Mouse (Mus musculus) midbrain, embryonic 11.5 days (tissue): ENCODE results near the gene Cstf2. TPM values are rescaled to one million over a fixed set of nuclear protein-coding genes. Genes with fewer than 3 reads are reported as not detected.

Experiments used
- ATAC-seq: fragments of 200-750 bp; cut with Nextera tagmentation; 2 replicates; pipeline ENCODE4 v1.8.0; 2017; ENCODE audit warnings: moderate TSS enrichment, moderate library complexity; ENCODE audit not compliant: low FRiP score
- DNase-seq: peaks from one replicate; pipeline ENCODE4 v3.0.0; 2015; ENCODE audit warnings: low spot score; ENCODE audit errors: missing footprints
- H3K27ac ChIP-seq: fragments of 300-500 bp; sonication (generic); 2 replicates; pipeline ENCODE4 v1.5.1; 2014; ENCODE audit warnings: low read depth, low read length
- H3K27me3 ChIP-seq: fragments of 300-500 bp; sonication (generic); 2 replicates; pipeline ENCODE4 v1.6.1; 2014; ENCODE audit warnings: mild to moderate bottlenecking, low read length, moderate library complexity, mixed read lengths; ENCODE audit not compliant: control insufficient read depth, insufficient read depth
- H3K36me3 ChIP-seq: fragments of 300-500 bp; sonication (generic); 2 replicates; pipeline ENCODE4 v1.6.1; 2014; ENCODE audit warnings: mild to moderate bottlenecking, low read length, moderate library complexity, mixed read lengths; ENCODE audit not compliant: control insufficient read depth, insufficient read depth
- H3K4me1 ChIP-seq: fragments of 300-500 bp; sonication (generic); 2 replicates; pipeline ENCODE4 v1.6.1; 2014; ENCODE audit warnings: low read length; ENCODE audit not compliant: control insufficient read depth, insufficient read depth
- H3K4me2 ChIP-seq: fragments of 300-500 bp; sonication (generic); 2 replicates; pipeline ENCODE4 v1.6.1; 2014; ENCODE audit warnings: mild to moderate bottlenecking, moderate library complexity
- H3K4me3 ChIP-seq: fragments of 300-500 bp; sonication (generic); 2 replicates; pipeline ENCODE4 v1.5.1; 2014; ENCODE audit warnings: low read depth, low read length
- H3K9ac ChIP-seq: fragments of 300-500 bp; sonication (generic); 2 replicates; pipeline ENCODE4 v1.6.1; 2014; ENCODE audit warnings: low read length
- H3K9me3 ChIP-seq: fragments of 300-500 bp; sonication (generic); 2 replicates; pipeline ENCODE4 v1.6.1; 2016; ENCODE audit warnings: low read length; ENCODE audit not compliant: control insufficient read depth
- WGBS: fragments of 180-500 bp; shearing (Covaris S2); extraction: QIAGEN DNeasy Blood & Tissue Kit; methylation state at CpG from one replicate; pipeline ENCODE4 v1.1.7; 2014; 5-methylcytosine and 5-hydroxymethylcytosine counted together
- polyA plus RNA-seq: library from polyadenylated mRNA; unstranded; fragments of >200 nt; fragmentation: Nextera tagmentation; extraction: Ambion mirVana; gene quantifications from 2 replicates; pipeline ENCODE4 v1.2.1, GENCODE M21; 2014

The Cstf2 gene
- polyA plus RNA-seq: 66.9 and 74.0 TPM in 2 replicates

DNA sequence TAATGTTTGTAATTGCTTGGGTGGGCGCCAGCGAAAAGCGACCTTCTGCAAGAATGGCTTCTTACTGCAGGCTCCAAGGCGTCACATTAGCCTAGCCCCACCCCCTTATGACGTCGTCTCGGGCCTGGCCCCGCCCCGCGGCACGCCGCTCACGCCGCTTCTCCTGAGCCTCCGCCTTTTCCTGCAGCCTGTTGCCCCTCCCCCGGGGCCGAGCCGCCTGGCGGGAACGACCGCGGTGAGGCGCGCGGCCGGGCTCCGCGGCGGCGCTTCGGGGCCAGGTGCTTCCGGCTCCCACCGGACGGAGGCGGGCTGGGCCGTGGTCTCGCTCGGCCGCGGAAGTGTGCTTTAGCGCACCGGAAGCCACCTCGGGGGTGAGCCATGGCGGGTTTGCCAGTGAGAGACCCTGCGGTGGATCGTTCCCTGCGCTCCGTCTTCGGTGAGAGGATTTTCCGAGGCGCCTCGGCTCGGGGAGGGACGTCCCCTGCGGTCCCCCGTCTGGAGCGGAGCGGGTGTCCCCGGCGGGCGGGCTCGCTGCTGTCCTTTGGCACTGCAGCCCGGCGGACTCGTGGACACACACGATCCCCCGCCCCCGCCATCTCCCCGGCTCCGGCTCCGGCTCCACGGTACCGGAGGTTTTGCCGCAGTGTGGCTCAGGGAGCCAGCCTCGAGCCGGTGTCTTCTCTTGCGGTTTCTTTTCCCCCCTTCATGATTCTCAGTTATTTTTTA is at the start of gene Cstf2:
Gene Cstf2 (plus strand): TSS at position 201 of the 726 bp plus-strand sequence.
- H3K4me3 ChIP-seq: peak within 1 kb of the TSS; percentile 51
- peak within 1 kb of the TSS; percentile 42 for H3K4me2 ChIP-seq
- no peaks in the 10 kb centered on the region for H3K4me1 ChIP-seq
- H3K9ac ChIP-seq: peak within 1 kb of the TSS; percentile 73
- peak within 1 kb of the TSS; percentile 72 for H3K27ac ChIP-seq
- ATAC-seq (peak; percentile 99), DNase-seq (peak; percentile 98)
- no peaks in the 10 kb centered on the region for H3K27me3 ChIP-seq
- no peaks in the 10 kb centered on the region for H3K9me3 ChIP-seq
- WGBS: 12% methylated on average over 56 of the region's 77 CpGs
- H3K36me3 ChIP-seq: peaks cover 2% of the 10 kb centered on the region; the same call in 1 of the 2 replicates

DNA sequence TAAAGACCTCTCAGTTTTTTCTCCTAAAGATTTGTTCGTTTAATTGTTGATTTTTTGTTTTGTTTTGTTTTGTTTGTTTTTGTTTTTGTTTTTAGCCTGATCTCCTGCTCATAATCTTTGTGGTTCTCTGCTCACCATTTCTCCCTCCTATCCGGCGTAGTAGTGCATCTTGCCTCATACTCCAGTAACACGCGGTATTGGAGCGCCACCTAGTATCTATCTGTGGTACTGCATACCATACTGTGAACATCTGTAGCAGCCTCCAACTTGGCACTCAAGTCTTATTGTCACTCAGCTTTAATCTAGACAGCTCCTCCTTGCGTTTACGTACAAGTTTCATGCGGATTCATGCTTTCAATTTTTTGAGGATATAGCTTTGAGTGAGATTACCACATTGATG is 40.0 kb upstream of the Cstf2 start:
- Histone ChIP-seq H3K4me3 (no peak overlapping the region), H3K4me2 (no peak overlapping the region), H3K9ac (no peak overlapping the region), H3K4me1 (no peaks in the 10 kb centered on the region), H3K9me3 (no peaks in the 10 kb centered on the region), H3K36me3 (no peaks in the 10 kb centered on the region), H3K27ac (no peak overlapping the region), H3K27me3 (no peaks in the 10 kb centered on the region)
- WGBS: 17% methylated on average over 9 of the region's 9 CpGs
- DNase-seq: peak; percentile 90
- ATAC-seq: peak; percentile 73; the same call in 1 of the 2 replicates

DNA sequence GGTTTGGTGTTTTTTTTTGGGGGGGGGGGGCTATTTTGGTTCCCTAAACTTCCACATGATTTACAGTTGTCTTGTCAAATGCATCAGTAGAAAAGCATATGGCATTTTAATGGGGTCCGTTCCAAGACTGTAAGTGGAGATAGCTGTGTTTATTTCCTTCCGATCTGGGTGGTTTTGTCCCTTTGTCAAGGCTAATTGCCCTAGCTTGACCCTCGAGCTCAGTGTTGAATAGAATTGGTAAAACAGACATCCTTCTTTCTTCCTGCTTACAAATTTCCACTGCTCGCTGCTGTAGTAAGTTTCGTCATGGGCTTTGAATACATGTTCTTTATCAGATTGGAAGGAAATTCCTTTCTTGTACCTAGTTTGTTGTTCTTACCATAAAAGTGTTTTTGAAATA is 38.3 kb upstream of the Cstf2 start:
- H3K36me3 ChIP-seq: no peaks in the 10 kb centered on the region
- DNase-seq (no peak), ATAC-seq (no peak)
- no peak overlapping the region for H3K4me2 ChIP-seq
- WGBS: 60% methylated on average over 5 of the region's 5 CpGs
- H3K27me3 ChIP-seq: no peaks in the 10 kb centered on the region
- no peak overlapping the region for H3K9ac ChIP-seq
- H3K4me1 ChIP-seq: no peaks in the 10 kb centered on the region
- no peak overlapping the region for H3K4me3 ChIP-seq
- no peaks in the 10 kb centered on the region for H3K9me3 ChIP-seq
- no peak overlapping the region for H3K27ac ChIP-seq

DNA sequence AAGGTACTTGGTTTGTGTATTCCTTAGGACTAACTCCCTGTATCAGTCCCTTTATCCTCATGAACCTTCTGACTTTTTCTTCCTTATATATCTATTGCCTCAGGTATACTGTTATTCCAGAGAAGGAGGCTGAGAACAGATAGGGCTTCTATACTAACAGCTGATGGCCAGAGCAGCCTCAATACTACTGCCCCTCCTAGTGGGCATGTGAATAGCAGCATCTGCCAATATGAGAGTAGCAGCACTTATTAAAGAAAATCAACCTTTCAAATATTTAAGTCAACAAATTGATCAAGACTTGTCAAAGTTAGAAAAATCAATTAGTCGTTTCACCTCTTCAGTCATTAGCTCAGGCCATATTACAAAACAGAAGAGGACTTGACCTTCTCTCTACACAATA is 10.0 kb upstream of the Cstf2 start:
- H3K4me1 ChIP-seq: no peaks in the 10 kb centered on the region
- DNase-seq: no peak
- no peaks in the 10 kb centered on the region for H3K36me3 ChIP-seq
- H3K9ac ChIP-seq: no peak overlapping the region
- no peak overlapping the region for H3K27ac ChIP-seq
- H3K4me2 ChIP-seq: no peak overlapping the region
- no peaks in the 10 kb centered on the region for H3K9me3 ChIP-seq
- no peak overlapping the region for H3K4me3 ChIP-seq
- WGBS: 79% methylated on average over 1 of the region's 1 CpGs
- ATAC-seq: no peak
- no peaks in the 10 kb centered on the region for H3K27me3 ChIP-seq

DNA sequence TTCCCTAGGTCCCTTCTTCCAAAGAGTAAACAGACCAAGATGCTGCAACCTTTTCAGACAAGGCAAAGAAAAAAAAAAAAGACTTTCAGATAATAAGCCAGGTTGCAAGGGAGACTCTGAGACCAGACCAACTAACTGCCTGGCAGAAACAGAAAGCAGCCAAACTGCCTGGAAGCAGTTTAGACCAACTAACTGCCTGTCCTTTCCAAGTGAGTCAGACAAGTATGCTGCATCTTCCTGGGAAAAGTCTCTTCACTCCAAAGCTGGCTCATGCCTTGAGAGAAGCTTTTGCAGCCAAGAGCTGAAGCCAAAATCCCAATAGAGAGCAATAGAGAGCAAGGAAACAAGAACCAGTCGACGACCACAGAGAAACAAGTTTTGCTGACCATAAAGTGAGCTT is 2.1 kb upstream of the Cstf2 start:
- no peaks in the 10 kb centered on the region for H3K27me3 ChIP-seq

DNA sequence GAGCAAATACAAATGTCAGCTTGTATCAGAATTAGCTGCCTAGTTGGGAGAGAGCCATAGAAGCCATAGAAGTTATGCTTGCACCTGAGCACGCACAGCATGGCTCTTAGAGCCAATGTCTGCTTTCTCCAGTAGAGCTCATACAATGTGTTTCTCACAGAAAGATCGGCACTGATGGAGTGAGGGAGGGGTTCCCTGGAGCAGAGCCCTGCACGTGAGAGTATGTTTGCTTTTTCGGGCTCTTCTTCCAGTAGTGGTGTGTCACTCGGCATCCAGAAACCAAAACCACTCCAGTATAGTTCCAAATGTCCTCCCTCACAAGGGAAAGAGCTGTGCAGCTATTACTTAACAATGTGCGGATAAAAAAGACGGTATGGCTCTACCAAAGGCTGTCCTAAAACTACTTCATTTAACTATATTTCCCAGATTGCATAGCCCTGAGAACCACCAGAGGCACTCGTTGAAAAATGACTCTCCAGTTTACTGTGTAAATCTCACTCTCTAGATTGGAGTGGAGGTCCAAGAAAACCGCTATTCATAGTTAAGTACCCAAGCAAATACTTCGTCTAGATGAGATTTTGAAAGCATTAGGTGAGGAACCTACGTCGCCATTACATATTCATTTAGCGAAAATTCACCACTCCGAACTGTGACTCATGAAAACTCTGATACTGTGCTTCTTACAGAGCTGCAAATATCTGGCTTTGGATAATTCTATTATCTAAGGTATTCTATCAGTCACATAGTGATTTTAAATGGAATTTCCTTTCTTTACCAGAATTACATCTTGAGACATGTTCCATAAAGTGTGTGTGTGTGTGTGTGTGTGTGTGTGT is 729 bp upstream of the Cstf2 start:
- ATAC-seq (no peak), DNase-seq (peak; percentile 82)
- Histone ChIP-seq H3K27ac (no peak overlapping the region), H3K9ac (peak overlapping the region; percentile 73; the same call in 1 of the 2 replicates), H3K36me3 (peaks cover 2% of the 10 kb centered on the region; the same call in 1 of the 2 replicates), H3K4me2 (0 out of 2 replicates have a peak overlapping the region, but pooled peaks have one; percentile 16), H3K27me3 (no peaks in the 10 kb centered on the region), H3K9me3 (no peaks in the 10 kb centered on the region), H3K4me1 (no peaks in the 10 kb centered on the region), H3K4me3 (peak overlapping the region; percentile 51; the same call in 1 of the 2 replicates)
- 74% methylated on average over 14 of the region's 14 CpGs for WGBS

More for the DNA sequence above, 2.1 kb upstream of the Cstf2 start:
- Histone ChIP-seq H3K4me1 (no peaks in the 10 kb centered on the region), H3K9me3 (no peaks in the 10 kb centered on the region), H3K36me3 (no peaks in the 10 kb centered on the region), H3K9ac (no peak overlapping the region), H3K4me2 (no peak overlapping the region), H3K4me3 (no peak overlapping the region), H3K27ac (no peak overlapping the region)
- no peak for DNase-seq
- WGBS: 84% methylated on average over 2 of the region's 2 CpGs
- ATAC-seq: no peak

DNA sequence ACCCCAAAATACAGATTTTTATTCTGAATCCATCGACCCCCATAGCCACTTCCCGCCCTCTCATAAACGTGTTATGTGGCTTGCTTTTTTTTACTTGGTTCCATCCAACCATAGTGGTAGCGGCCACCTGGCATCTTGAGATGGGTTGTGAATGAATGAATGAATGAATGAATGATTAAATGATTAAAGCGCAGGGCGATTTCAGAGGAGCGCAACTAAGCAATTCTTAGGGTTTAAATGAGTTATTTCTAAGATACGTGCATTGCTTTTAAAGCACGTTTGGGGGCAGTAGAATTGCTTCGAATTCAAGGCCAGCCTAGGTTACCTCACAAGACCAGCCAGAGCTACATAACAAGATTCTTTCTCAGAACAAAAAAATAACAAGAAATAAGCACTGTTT is 777 bp downstream of the Cstf2 start:
- Histone ChIP-seq H3K27me3 (no peaks in the 10 kb centered on the region; the same call in 1 of the 2 replicates), H3K27ac (peak overlapping the region; percentile 72), H3K9ac (peak overlapping the region; percentile 73), H3K4me2 (peak overlapping the region; percentile 42), H3K4me1 (no peaks in the 10 kb centered on the region), H3K4me3 (peak overlapping the region; percentile 51), H3K9me3 (no peaks in the 10 kb centered on the region), H3K36me3 (peaks cover 2% of the 10 kb centered on the region; the same call in 1 of the 2 replicates)
- WGBS: 12% methylated on average over 10 of the region's 10 CpGs
- ATAC-seq: peak; percentile 14
- no peak for DNase-seq

DNA sequence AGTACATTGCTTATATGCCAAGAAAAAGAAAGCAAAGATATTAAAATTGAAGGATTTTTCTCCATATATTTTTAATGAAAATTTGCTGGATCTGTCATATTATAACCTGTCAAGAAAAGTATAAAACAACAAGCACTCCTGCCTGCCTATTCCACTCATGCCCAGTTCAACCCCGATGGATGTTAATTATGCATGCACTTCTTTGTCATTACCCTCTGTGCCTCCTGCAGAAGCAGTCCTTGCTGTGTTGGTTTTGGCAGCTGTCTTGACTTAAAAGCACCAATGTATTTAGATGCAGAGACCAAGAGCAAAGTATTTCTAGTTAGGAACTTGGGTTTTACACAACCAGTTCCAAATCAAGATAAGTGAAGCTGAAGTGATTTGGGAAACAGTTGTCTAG is 26.5 kb downstream of the Cstf2 start:
- no peak overlapping the region for H3K4me3 ChIP-seq
- DNase-seq: no peak
- H3K27ac ChIP-seq: no peak overlapping the region
- H3K27me3 ChIP-seq: no peaks in the 10 kb centered on the region
- no peaks in the 10 kb centered on the region for H3K4me1 ChIP-seq
- ATAC-seq: no peak
- H3K9me3 ChIP-seq: no peaks in the 10 kb centered on the region
- no peak overlapping the region for H3K4me2 ChIP-seq
- H3K9ac ChIP-seq: no peak overlapping the region
- no peaks in the 10 kb centered on the region for H3K36me3 ChIP-seq
- 70% methylated on average over 1 of the region's 1 CpGs for WGBS

DNA sequence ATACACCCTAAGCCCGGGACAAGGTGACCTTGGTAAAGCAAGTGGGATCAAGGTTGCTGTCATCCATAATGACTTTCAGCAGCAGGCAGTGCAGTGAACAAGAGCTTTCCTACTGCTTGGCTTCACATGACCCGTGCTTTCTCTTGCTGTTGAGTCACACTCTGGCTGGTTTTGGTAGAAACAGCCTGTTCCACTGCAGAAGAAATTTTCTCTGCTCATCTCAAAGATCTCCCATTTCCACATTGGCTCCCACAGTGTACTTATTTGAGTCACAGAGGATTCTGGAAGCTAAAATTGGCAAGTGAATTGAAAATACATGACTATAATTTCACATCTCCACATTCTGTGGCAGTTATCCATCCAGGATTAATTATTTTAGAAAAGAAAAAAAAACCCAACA is 43.7 kb downstream of the Cstf2 start:
- no peak overlapping the region for H3K27ac ChIP-seq
- H3K9ac ChIP-seq: no peak overlapping the region
- no peak for DNase-seq
- H3K36me3 ChIP-seq: no peaks in the 10 kb centered on the region
- no peak overlapping the region for H3K4me2 ChIP-seq
- H3K27me3 ChIP-seq: no peaks in the 10 kb centered on the region
- ATAC-seq: no peak
- H3K4me3 ChIP-seq: no peak overlapping the region
- H3K4me1 ChIP-seq: no peaks in the 10 kb centered on the region
- H3K9me3 ChIP-seq: no peaks in the 10 kb centered on the region
- WGBS: 75% methylated on average over 2 of the region's 2 CpGs
